Mouse (Mus musculus) liver, embryonic 14.5 days (tissue): ENCODE results near the gene Map4k4.

ENCODE experiments used
- CTCF ChIP-seq: IDR thresholded peaks from 2 replicates; pipeline ENCODE4 v1.5.1; 2016; ENCODE audit warnings: antibody characterized with exemption, low read depth, control low read depth
- EP300 ChIP-seq: IDR thresholded peaks from 2 replicates; pipeline ENCODE4 v1.6.1; 2016; ENCODE audit warnings: antibody characterized with exemption, low read depth

DNA sequence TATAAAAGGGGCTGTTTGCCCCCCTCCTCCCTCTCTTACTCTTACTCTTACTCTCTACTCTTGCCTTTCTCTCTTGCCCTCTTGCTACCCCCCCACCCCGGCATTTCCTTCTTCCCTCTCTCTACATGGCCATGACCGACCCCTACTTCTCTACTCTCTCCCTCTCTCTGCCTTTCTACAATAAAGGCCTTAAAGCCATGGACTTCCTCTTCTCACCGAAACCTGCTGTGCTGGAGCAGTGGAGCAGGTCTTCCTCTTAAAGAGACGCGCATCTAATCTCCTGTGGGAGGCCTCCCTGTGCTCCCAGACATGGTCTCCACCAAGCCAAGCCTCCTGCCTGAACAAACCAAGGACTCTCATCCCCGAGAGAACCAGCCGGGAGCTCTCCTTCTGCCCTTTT, 154.3 kb downstream of the Map4k4 start:
- TF ChIP-seq EP300 (no peak), CTCF (no peak)
